Mouse (Mus musculus) lung, embryonic 15.5 days (tissue): ENCODE data around the gene Sowahd. TPM values are rescaled to one million over a fixed set of nuclear protein-coding genes. Genes with fewer than 3 reads are reported as not detected.
A peak's percentile ranks its signal among the peaks of the same experiment; 100 is the strongest.
"Not testable (repeated sequence)": the region's sequence is repeated elsewhere in the genome, so short reads cannot be mapped to it uniquely, and the experiment has no call there.

Experiments
- ATAC-seq: fragments of 200-750 bp; cut with Nextera tagmentation; 2 replicates; pipeline ENCODE4 v1.8.0; 2017; ENCODE audit warnings: moderate number of reproducible peaks, borderline replicate concordance; ENCODE audit not compliant: low FRiP score, low TSS enrichment; ENCODE audit errors: extremely low read depth
- H3K27ac ChIP-seq: fragments of 300-500 bp; sonication (generic); 2 replicates; pipeline ENCODE4 v1.5.1; 2015; ENCODE audit warnings: moderate library complexity, mild to moderate bottlenecking, inconsistent platforms
- H3K27me3 ChIP-seq: fragments of 300-500 bp; sonication (generic); 2 replicates; pipeline ENCODE4 v1.6.1; 2015; ENCODE audit warnings: inconsistent platforms
- H3K36me3 ChIP-seq: fragments of 300-500 bp; sonication (generic); 2 replicates; pipeline ENCODE4 v1.6.1; 2015; ENCODE audit warnings: inconsistent platforms
- H3K4me1 ChIP-seq: fragments of 300-500 bp; sonication (generic); 2 replicates; pipeline ENCODE4 v1.6.1; 2015; ENCODE audit warnings: inconsistent platforms
- H3K4me2 ChIP-seq: fragments of 300-500 bp; sonication (generic); 2 replicates; pipeline ENCODE4 v1.6.1; 2015; ENCODE audit warnings: inconsistent platforms, mild to moderate bottlenecking, moderate library complexity
- H3K4me3 ChIP-seq: fragments of 300-500 bp; sonication (generic); 2 replicates; pipeline ENCODE4 v1.5.1; 2015; ENCODE audit warnings: mild to moderate bottlenecking, inconsistent platforms
- H3K9ac ChIP-seq: fragments of 300-500 bp; sonication (generic); 2 replicates; pipeline ENCODE4 v1.6.1; 2015; ENCODE audit warnings: inconsistent platforms
- H3K9me3 ChIP-seq: fragments of 300-500 bp; sonication (generic); 2 replicates; pipeline ENCODE4 v1.6.1; 2016; ENCODE audit warnings: inconsistent platforms
- WGBS: fragments of 180-500 bp; shearing (Covaris S2); methylation state at CpG from one replicate; pipeline ENCODE4 v1.1.7; 2015; 5-methylcytosine and 5-hydroxymethylcytosine counted together
- polyA plus RNA-seq: library from polyadenylated mRNA; unstranded; fragments of >200 nt; fragmentation: Nextera tagmentation; extraction: Ambion mirVana; gene quantifications from 2 replicates; pipeline ENCODE4 v1.2.1, GENCODE M21; 2015

The Sowahd gene
- polyA plus RNA-seq, 1 experiment from 2014 or later = not detected

GRCm38 (mm10) chrX:37068766-37069165, 20.1 kb downstream of the Sowahd start:
- H3K9ac ChIP-seq = no peak overlapping the region
- H3K27ac ChIP-seq = no peak overlapping the region
- no peaks in the 10 kb centered on the region for H3K9me3 ChIP-seq
- WGBS = 89% methylated on average over 5 of the region's 5 CpGs
- H3K4me1 ChIP-seq = no peaks in the 10 kb centered on the region
- H3K36me3 ChIP-seq = no peaks in the 10 kb centered on the region
- H3K4me2 ChIP-seq = no peak overlapping the region
- H3K4me3 ChIP-seq = no peak overlapping the region
- no peaks in the 10 kb centered on the region for H3K27me3 ChIP-seq
- ATAC-seq = no peak

GRCm38 (mm10) chrX:37074262-37074892, 25.7 kb downstream of the Sowahd start:
- Histone ChIP-seq H3K4me3 (no peak overlapping the region), H3K27me3 (no peaks in the 10 kb centered on the region), H3K36me3 (no peaks in the 10 kb centered on the region), H3K9me3 (no peaks in the 10 kb centered on the region), H3K4me1 (no peaks in the 10 kb centered on the region), H3K9ac (no peak overlapping the region), H3K27ac (no peak overlapping the region), H3K4me2 (no peak overlapping the region)
- 37% methylated on average over 9 of the region's 9 CpGs for WGBS
- no peak for ATAC-seq

- ATAC-seq = no peak
- WGBS = 70% methylated on average over 8 of the region's 8 CpGs
- Histone ChIP-seq H3K4me2 (no peak overlapping the region), H3K27ac (no peak overlapping the region), H3K27me3 (no peaks in the 10 kb centered on the region), H3K36me3 (peaks cover 5% of the 10 kb centered on the region; the same call in 1 of the 2 replicates), H3K4me1 (no peaks in the 10 kb centered on the region), H3K4me3 (no peak overlapping the region), H3K9me3 (no peaks in the 10 kb centered on the region), H3K9ac (no peak overlapping the region)
Measured at GRCm38 (mm10) chrX:37076651-37077050, 28.0 kb downstream of the Sowahd start.

GRCm38 (mm10) chrX:37080345-37080744, 31.7 kb downstream of the Sowahd start:
- not testable (repeated sequence) for H3K4me1 ChIP-seq, H3K4me3 ChIP-seq, H3K9me3 ChIP-seq, H3K9ac ChIP-seq, H3K4me2 ChIP-seq, ATAC-seq, H3K27me3 ChIP-seq, H3K27ac ChIP-seq
- WGBS = 72% methylated on average over 4 of the region's 4 CpGs
- H3K36me3 ChIP-seq = peaks cover 11% of the 10 kb centered on the region; the same call in 1 of the 2 replicates

- H3K9ac ChIP-seq = no peak overlapping the region
- ATAC-seq = no peak
- H3K4me3 ChIP-seq = no peak overlapping the region
- no peaks in the 10 kb centered on the region for H3K4me1 ChIP-seq
- no peak overlapping the region for H3K4me2 ChIP-seq
- no peaks in the 10 kb centered on the region for H3K27me3 ChIP-seq
- peaks cover 11% of the 10 kb centered on the region; the same call in 1 of the 2 replicates for H3K36me3 ChIP-seq
- H3K27ac ChIP-seq = no peak overlapping the region
- 69% methylated on average over 6 of the region's 6 CpGs for WGBS
- H3K9me3 ChIP-seq = no peaks in the 10 kb centered on the region
Measured at GRCm38 (mm10) chrX:37081194-37081593, 32.5 kb downstream of the Sowahd start.

GRCm38 (mm10) chrX:37084318-37084926, 35.8 kb downstream of the Sowahd start:
- no peak for ATAC-seq
- H3K4me1 ChIP-seq = no peaks in the 10 kb centered on the region
- peak overlapping the region; percentile 61 for H3K9ac ChIP-seq
- H3K9me3 ChIP-seq = no peaks in the 10 kb centered on the region
- H3K36me3 ChIP-seq = peaks cover 11% of the 10 kb centered on the region; the same call in 1 of the 2 replicates
- H3K4me2 ChIP-seq = peak overlapping the region; percentile 59
- H3K27me3 ChIP-seq = no peaks in the 10 kb centered on the region
- peak overlapping the region; percentile 87 for H3K27ac ChIP-seq
- 8% methylated on average over 19 of the region's 19 CpGs for WGBS
- peak overlapping the region; percentile 58 for H3K4me3 ChIP-seq

- 15% methylated on average over 38 of the region's 38 CpGs for WGBS
Measured at GRCm38 (mm10) chrX:37084927-37085660, 36.4 kb downstream of the Sowahd start, which contains the start of gene Rpl39. Rpl39 (minus strand) TSS chrX:37085402.

GRCm38 (mm10) chrX:37085665-37086064, 37.0 kb downstream of the Sowahd start:
- H3K9ac ChIP-seq = peak overlapping the region; percentile 10; the same call in 1 of the 2 replicates
- no peak for ATAC-seq
- H3K4me1 ChIP-seq = no peaks in the 10 kb centered on the region
- peaks cover 11% of the 10 kb centered on the region; the same call in 1 of the 2 replicates for H3K36me3 ChIP-seq
- WGBS = 19% methylated on average over 9 of the region's 9 CpGs
- no peaks in the 10 kb centered on the region for H3K9me3 ChIP-seq
- no peaks in the 10 kb centered on the region for H3K27me3 ChIP-seq
- peak overlapping the region; percentile 59 for H3K4me2 ChIP-seq
- peak overlapping the region; percentile 58 for H3K4me3 ChIP-seq
- H3K27ac ChIP-seq = peak overlapping the region; percentile 87

More at GRCm38 (mm10) chrX:37084927-37085660, 36.4 kb downstream of the Sowahd start, which contains the start of gene Rpl39:
- no peaks in the 10 kb centered on the region for H3K9me3 ChIP-seq
- peaks cover 11% of the 10 kb centered on the region; the same call in 1 of the 2 replicates for H3K36me3 ChIP-seq
- peak within 1 kb of the TSS; percentile 59 for H3K4me2 ChIP-seq
- peak; percentile 95 for ATAC-seq
- peak within 1 kb of the TSS; percentile 61 for H3K9ac ChIP-seq
- H3K27me3 ChIP-seq = no peaks in the 10 kb centered on the region
- H3K27ac ChIP-seq = peak within 1 kb of the TSS; percentile 87
- H3K4me1 ChIP-seq = no peaks in the 10 kb centered on the region
- peak within 1 kb of the TSS; percentile 58 for H3K4me3 ChIP-seq

GRCm38 (mm10) chrX:37088778-37089177, 40.1 kb downstream of the Sowahd start:
- 73% methylated on average over 1 of the region's 1 CpGs for WGBS

GRCm38 (mm10) chrX:37091457-37091856, 42.8 kb downstream of the Sowahd start:
- Histone ChIP-seq H3K4me1 (no peaks in the 10 kb centered on the region), H3K9ac (no peak overlapping the region), H3K36me3 (peaks cover 16% of the 10 kb centered on the region; the same call in 1 of the 2 replicates), H3K9me3 (no peaks in the 10 kb centered on the region), H3K27ac (no peak overlapping the region), H3K4me2 (no peak overlapping the region), H3K4me3 (no peak overlapping the region), H3K27me3 (no peaks in the 10 kb centered on the region)
- ATAC-seq = no peak
- 59% methylated on average over 3 of the region's 3 CpGs for WGBS

More at GRCm38 (mm10) chrX:37088778-37089177, 40.1 kb downstream of the Sowahd start:
- Histone ChIP-seq H3K9ac (no peak overlapping the region), H3K27me3 (no peaks in the 10 kb centered on the region), H3K27ac (no peak overlapping the region), H3K36me3 (peaks cover 12% of the 10 kb centered on the region; the same call in 1 of the 2 replicates), H3K4me1 (no peaks in the 10 kb centered on the region), H3K4me3 (no peak overlapping the region), H3K9me3 (no peaks in the 10 kb centered on the region), H3K4me2 (no peak overlapping the region)
- no peak for ATAC-seq

- no peak for ATAC-seq
- Histone ChIP-seq H3K36me3 (peaks cover 24% of the 10 kb centered on the region), H3K4me2 (no peak overlapping the region), H3K9ac (no peak overlapping the region), H3K4me3 (no peak overlapping the region), H3K9me3 (no peaks in the 10 kb centered on the region), H3K4me1 (no peaks in the 10 kb centered on the region), H3K27me3 (no peaks in the 10 kb centered on the region), H3K27ac (no peak overlapping the region)
- 81% methylated on average over 11 of the region's 11 CpGs for WGBS
Measured at GRCm38 (mm10) chrX:37095106-37095768, 46.6 kb downstream of the Sowahd start.
